Mouse (Mus musculus) embryonic facial prominence, embryonic 11.5 days (tissue): ENCODE results near the gene Dcxr. TPM values are rescaled to one million over a fixed set of nuclear protein-coding genes. Genes with fewer than 3 reads are reported as not detected.
A peak's percentile ranks its signal among the peaks of the same experiment; 100 is the strongest.

Source experiments
- ATAC-seq: fragments of 200-750 bp; cut with Nextera tagmentation; replicated peaks from 2 replicates; pipeline ENCODE4 v1.8.0; 2017; ENCODE audit warnings: low read depth; ENCODE audit not compliant: insufficient number of reproducible peaks, low FRiP score, low TSS enrichment
- DNase-seq: peaks from one replicate; pipeline ENCODE4 v3.0.0-alpha.2; 2015; ENCODE audit warnings: low spot score
- H3K27ac ChIP-seq: fragments of 300-500 bp; sonication (generic); replicated peaks from 2 replicates; pipeline ENCODE4 v1.5.1; 2014; ENCODE audit warnings: mild to moderate bottlenecking, low read depth, low read length, control low read depth
- H3K27me3 ChIP-seq: fragments of 300-500 bp; sonication (generic); 2 replicates; pipeline ENCODE4 v1.6.1; 2014; ENCODE audit warnings: mild to moderate bottlenecking, low read length, moderate library complexity, mixed read lengths; ENCODE audit not compliant: control insufficient read depth, insufficient read depth
- H3K36me3 ChIP-seq: fragments of 300-500 bp; sonication (generic); replicated peaks from 2 replicates; pipeline ENCODE4 v1.6.1; 2014; ENCODE audit warnings: low read depth, mild to moderate bottlenecking, low read length, moderate library complexity, mixed read lengths; ENCODE audit not compliant: control insufficient read depth, insufficient read depth
- H3K4me1 ChIP-seq: fragments of 300-500 bp; sonication (generic); 2 replicates; pipeline ENCODE4 v1.6.1; 2014; ENCODE audit warnings: low read length, mixed read lengths; ENCODE audit not compliant: control insufficient read depth, insufficient read depth
- H3K4me2 ChIP-seq: fragments of 300-500 bp; sonication (generic); 2 replicates; pipeline ENCODE4 v1.6.1; 2014; ENCODE audit warnings: low read depth, mild to moderate bottlenecking, control low read depth, low read length, moderate library complexity
- H3K4me3 ChIP-seq: fragments of 300-500 bp; sonication (generic); 2 replicates; pipeline ENCODE4 v1.5.1; 2014; ENCODE audit warnings: low read depth, low read length, control low read depth
- H3K9ac ChIP-seq: fragments of 300-500 bp; sonication (generic); replicated peaks from 2 replicates; pipeline ENCODE4 v1.6.1; 2014; ENCODE audit warnings: mild to moderate bottlenecking, control low read depth, low read length
- H3K9me3 ChIP-seq: fragments of 300-500 bp; sonication (generic); replicated peaks from 2 replicates; pipeline ENCODE4 v1.6.1; 2016; ENCODE audit warnings: mild to moderate bottlenecking, low read length, inconsistent platforms, mixed read lengths; ENCODE audit not compliant: control insufficient read depth
- WGBS: fragments of 180-500 bp; shearing (Covaris S2); extraction: QIAGEN DNeasy Blood & Tissue Kit; methylation state at CpG from one replicate; pipeline ENCODE4 v1.1.7; 2014; 5-methylcytosine and 5-hydroxymethylcytosine counted together
- polyA plus RNA-seq: library from polyadenylated mRNA; unstranded; fragments of >200 nt; fragmentation: Nextera tagmentation; extraction: Ambion mirVana; gene quantifications from 2 replicates; pipeline ENCODE4 v1.2.1, GENCODE M21; 2014

Gene Dcxr
- polyA plus RNA-seq, 1 experiment from 2014 or later, result 11.7 TPM

DNA sequence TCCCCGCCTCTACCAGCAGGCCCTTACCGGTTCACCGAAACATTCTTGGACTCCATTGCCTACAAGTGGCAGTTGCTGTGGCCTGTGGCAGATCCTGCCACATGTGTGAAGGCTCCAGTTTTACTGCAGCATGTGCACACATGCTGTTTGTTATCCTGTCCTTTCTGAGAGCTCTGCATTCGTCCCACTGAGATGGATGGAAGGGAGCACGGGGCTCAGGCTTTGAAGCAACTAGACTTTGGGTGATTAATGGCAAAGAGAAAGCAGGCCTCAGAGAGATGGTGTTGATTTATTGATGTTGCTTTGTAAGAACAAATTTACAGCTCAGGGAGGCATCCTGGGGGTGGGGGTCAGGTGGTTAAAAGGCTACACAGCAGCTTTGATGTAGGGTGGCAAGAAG, 16.4 kb downstream of the Dcxr start:
- Histone ChIP-seq H3K4me3 (no peak overlapping the region), H3K9ac (no peak overlapping the region), H3K27me3 (no peaks in the 10 kb centered on the region), H3K9me3 (no peaks in the 10 kb centered on the region), H3K4me1 (peaks cover 14% of the 10 kb centered on the region), H3K4me2 (no peak overlapping the region), H3K36me3 (no peaks in the 10 kb centered on the region; the same call in 1 of the 2 replicates), H3K27ac (no peak overlapping the region)
- ATAC-seq (no peak), DNase-seq (no peak)
- WGBS, result 83% methylated on average over 5 of the region's 5 CpGs

- Histone ChIP-seq H3K4me2 (no peak overlapping the region), H3K9me3 (no peaks in the 10 kb centered on the region), H3K4me1 (peaks cover 21% of the 10 kb centered on the region), H3K4me3 (no peak overlapping the region), H3K36me3 (no peaks in the 10 kb centered on the region; the same call in 1 of the 2 replicates), H3K27ac (no peak overlapping the region), H3K9ac (no peak overlapping the region), H3K27me3 (no peaks in the 10 kb centered on the region)
- ATAC-seq (no peak), DNase-seq (no peak)
- WGBS, result 89% methylated on average over 2 of the region's 2 CpGs
These were observed 17.5 kb downstream of the Dcxr start for GRCm38 (mm10) chr11:120709551-120709950.

- Histone ChIP-seq H3K36me3 (no peaks in the 10 kb centered on the region; the same call in 1 of the 2 replicates), H3K9ac (0 out of 2 replicates have a peak overlapping the region, but pooled peaks have one; percentile 8), H3K9me3 (no peaks in the 10 kb centered on the region), H3K4me1 (peaks cover 32% of the 10 kb centered on the region), H3K4me3 (no peak overlapping the region), H3K27me3 (no peaks in the 10 kb centered on the region), H3K4me2 (no peak overlapping the region), H3K27ac (peak overlapping the region; percentile 66)
- ATAC-seq (no peak), DNase-seq (peak; percentile 20)
- 35% methylated on average over 5 of the region's 5 CpGs for WGBS
These were observed 19.1 kb downstream of the Dcxr start for GRCm38 (mm10) chr11:120707969-120708368.

GRCm38 (mm10) chr11:120707225-120707624, 19.9 kb downstream of the Dcxr start:
- Histone ChIP-seq H3K4me1 (peaks cover 32% of the 10 kb centered on the region), H3K4me3 (no peak overlapping the region), H3K9me3 (no peaks in the 10 kb centered on the region), H3K9ac (0 out of 2 replicates have a peak overlapping the region, but pooled peaks have one; percentile 22), H3K27me3 (no peaks in the 10 kb centered on the region), H3K4me2 (no peak overlapping the region; the same call in 1 of the 2 replicates), H3K36me3 (no peaks in the 10 kb centered on the region; the same call in 1 of the 2 replicates), H3K27ac (peak overlapping the region; percentile 66)
- 3% methylated on average over 11 of the region's 12 CpGs for WGBS
- ATAC-seq (no peak), DNase-seq (peak; percentile 61)

DNA sequence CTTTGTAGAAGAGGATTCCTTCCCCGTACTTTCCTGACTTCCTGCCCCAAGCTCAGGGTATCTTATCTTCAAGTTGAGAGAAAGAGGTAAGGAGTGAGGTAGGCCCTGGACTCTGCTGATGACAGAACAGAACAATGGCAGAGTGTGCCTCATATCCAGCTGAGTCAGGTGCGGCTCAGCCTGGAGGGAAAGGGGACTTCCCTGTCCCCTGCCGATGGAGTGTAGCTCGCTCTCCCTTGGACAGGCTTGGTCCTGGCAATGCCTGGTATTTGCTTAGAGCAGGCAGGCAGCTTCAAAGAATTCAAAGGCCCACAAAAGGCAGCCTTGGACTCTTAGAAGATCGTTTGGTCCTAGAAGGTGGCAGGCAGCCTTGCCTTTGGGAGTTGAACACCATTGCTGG, 21.0 kb downstream of the Dcxr start:
- Histone ChIP-seq H3K4me3 (no peak overlapping the region), H3K9ac (no peak overlapping the region), H3K4me2 (no peak overlapping the region), H3K9me3 (no peaks in the 10 kb centered on the region), H3K4me1 (peaks cover 32% of the 10 kb centered on the region), H3K36me3 (no peaks in the 10 kb centered on the region; the same call in none of the 2 replicates), H3K27ac (peak overlapping the region; percentile 23; the same call in 1 of the 2 replicates), H3K27me3 (no peaks in the 10 kb centered on the region)
- whole genome bisulfite sequencing, result 74% methylated on average over 5 of the region's 5 CpGs
- ATAC-seq (no peak), DNase-seq (no peak)

- Histone ChIP-seq H3K4me3 (no peak overlapping the region), H3K4me1 (peaks cover 32% of the 10 kb centered on the region), H3K9me3 (no peaks in the 10 kb centered on the region), H3K27ac (peak overlapping the region; percentile 62), H3K36me3 (no peaks in the 10 kb centered on the region; the same call in none of the 2 replicates), H3K9ac (peak overlapping the region; percentile 47; the same call in 1 of the 2 replicates), H3K4me2 (peak overlapping the region; percentile 23; the same call in 1 of the 2 replicates), H3K27me3 (no peaks in the 10 kb centered on the region)
- ATAC-seq, result peak; percentile 41
- 7% methylated on average over 8 of the region's 8 CpGs for WGBS
- DNase-seq, result peak; percentile 60
These were observed 22.4 kb downstream of the Dcxr start for GRCm38 (mm10) chr11:120704486-120705325.

GRCm38 (mm10) chr11:120703696-120704454, 23.2 kb downstream of the Dcxr start:
- Histone ChIP-seq H3K27ac (peak overlapping the region; percentile 62), H3K9ac (peak overlapping the region; percentile 46), H3K9me3 (no peaks in the 10 kb centered on the region), H3K4me3 (no peak overlapping the region), H3K36me3 (no peaks in the 10 kb centered on the region; the same call in none of the 2 replicates), H3K4me1 (peaks cover 32% of the 10 kb centered on the region), H3K4me2 (peak overlapping the region; percentile 3; the same call in 1 of the 2 replicates), H3K27me3 (no peaks in the 10 kb centered on the region)
- DNase-seq, result no peak
- peak; percentile 11; the same call in 1 of the 2 replicates for ATAC-seq
- 34% methylated on average over 15 of the region's 15 CpGs for WGBS
